Mouse (Mus musculus) E14TG2a.4 (cell line): ENCODE measurements at regions not wholly inside any gene's neighbourhood (a gene's known extent, or its start where the extent isn't known, plus 50 kb on each side); places are given as distances from the start of the nearest gene placed in this dataset.

ENCODE experiments used
- CTCF ChIP-seq: conservative IDR thresholded peaks from 2 replicates; pipeline ENCODE4 v1.5.1; 2014; ENCODE audit warnings: low read length
- POU5F1 ChIP-seq: IDR thresholded peaks from 2 replicates; pipeline ENCODE4 v1.6.1; 2014; ENCODE audit warnings: low read length, borderline replicate concordance

- TF ChIP-seq POU5F1 (no peak), CTCF (no peak)
Measured at GRCm38 (mm10) chr12:13983631-13984395, 168.0 kb downstream of the Fam84a start.
